17 mouse cellular contexts compared by ENCODE assay signal in the genomic region with DNA sequence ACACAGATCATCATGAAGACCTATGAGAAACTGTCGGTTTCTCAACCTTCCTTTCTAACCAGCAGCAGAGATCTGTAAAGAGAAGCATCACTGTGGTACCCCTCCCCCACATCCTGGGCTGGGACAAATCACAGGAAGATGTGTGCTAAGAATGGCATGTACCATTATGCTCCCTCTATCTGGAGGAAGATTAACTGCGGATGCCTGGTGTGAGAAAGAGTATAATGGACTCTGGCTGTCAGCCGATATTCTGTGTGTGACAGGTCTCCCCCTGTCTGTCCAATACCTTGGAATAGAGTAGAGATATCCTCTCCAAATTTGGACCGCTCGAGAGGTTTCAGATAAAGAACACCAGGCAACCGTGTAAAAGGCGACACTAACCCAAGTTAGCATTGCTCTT.
"Had no signal": no experiment of that assay in that cellular context is flagged by ENCODE, and none has a peak within 500 bp of the region (broad histone marks: within the 10 kb centered on the region; RNA-seq: fewer than 3 reads in every experiment).

No protein-coding gene starts in this region.

- DNase-seq: kidney, postnatal 10 days; kidney, postnatal 4 days; left cerebral cortex, postnatal 4 days; lung, adult 2 months; lung, postnatal 14 days; retina, postnatal 1 day; thymus, adult 2 months; thymus, postnatal 25 days had no signal

- H3K36me3 ChIP-seq: limb, embryonic 13.5 days; liver, embryonic 15.5 days; midbrain, embryonic 15.5 days; neural tube, embryonic 13.5 days; stomach, embryonic 15.5 days had no signal

- H3K4me3 ChIP-seq: layer of hippocampus, adult 2 months; limb, embryonic 13.5 days; liver, embryonic 15.5 days; megakaryocyte, embryonic 14.5 days; midbrain, embryonic 15.5 days; neural tube, embryonic 13.5 days; stomach, embryonic 15.5 days had no signal

- H3K27me3 ChIP-seq: limb, embryonic 13.5 days; liver, embryonic 15.5 days; megakaryocyte, embryonic 14.5 days; midbrain, embryonic 15.5 days; neural tube, embryonic 13.5 days; stomach, embryonic 15.5 days had no signal

- H3K4me2 ChIP-seq: limb, embryonic 13.5 days; liver, embryonic 15.5 days; midbrain, embryonic 11.5 days; midbrain, embryonic 15.5 days; neural tube, embryonic 13.5 days; stomach, embryonic 15.5 days had no signal

- H3K9ac ChIP-seq: limb, embryonic 13.5 days; liver, embryonic 15.5 days; midbrain, embryonic 15.5 days; neural tube, embryonic 13.5 days; stomach, embryonic 15.5 days had no signal

- H3K4me1 ChIP-seq: limb, embryonic 13.5 days; liver, embryonic 15.5 days; megakaryocyte, embryonic 14.5 days; midbrain, embryonic 15.5 days; neural tube, embryonic 13.5 days; stomach, embryonic 15.5 days had no signal

- ATAC-seq: midbrain, embryonic 15.5 days had no signal

- H3K9me3 ChIP-seq: limb, embryonic 13.5 days; liver, embryonic 15.5 days; megakaryocyte, embryonic 14.5 days; midbrain, embryonic 15.5 days; neural tube, embryonic 13.5 days; stomach, embryonic 15.5 days had no signal

- H3K27ac ChIP-seq: layer of hippocampus, adult 2 months; limb, embryonic 13.5 days; liver, embryonic 15.5 days; macrophage; midbrain, embryonic 15.5 days; neural tube, embryonic 13.5 days; stomach, embryonic 15.5 days had no signal
